Mouse (Mus musculus) embryonic stem cell, embryonic (primary cell): ENCODE measurements around the gene Ano1.

Source experiments
- CTCF ChIA-PET, 4 experiments: fragments of 300-600 bp in 2 of 4; fragments of 350-600 bp in 2 of 4; sonication (Branson Sonifier 250); formaldehyde crosslinking; loops; one replicate each; lab custom pipeline; 2022; ENCODE audit warnings: inconsistent platforms in 2 of 4; lab: Charles Lee
- POLR2A ChIA-PET, 4 experiments: fragments of 300-600 bp in 2 of 4; fragments of 350-600 bp in 2 of 4; sonication (Branson Sonifier 250); formaldehyde crosslinking; loops; one replicate each; lab custom pipeline; 2022; ENCODE audit warnings: antibody characterized with exemption in 4 of 4, inconsistent platforms in 1 of 4; lab: Charles Lee

Ano1 gene

DNA sequence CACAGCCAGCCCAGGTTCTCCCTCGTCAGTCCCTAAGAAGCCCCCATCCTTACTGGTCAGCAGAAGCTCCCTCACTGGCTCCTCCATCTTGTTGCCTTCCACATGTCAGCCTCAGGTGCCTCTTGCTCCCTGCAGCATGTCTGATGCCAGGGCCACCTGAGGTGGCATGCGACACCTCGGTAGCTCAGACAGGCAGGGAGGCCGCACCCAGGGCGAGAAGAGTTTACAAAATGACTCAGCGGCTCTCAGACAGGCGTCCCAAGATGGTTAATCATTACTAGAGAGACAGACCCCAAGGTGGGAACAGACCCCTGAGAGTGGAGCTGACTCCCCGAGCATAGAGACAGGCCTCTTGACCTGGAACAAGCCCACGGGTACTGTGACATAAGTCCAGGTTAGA lies at the start of gene Ano1:
Ano1 (minus strand) TSS at position 142 of the 400 bp plus-strand sequence.
- CTCF ChIA-PET = interaction anchor here in 1 of 4 experiments (0.6 kb wide), 1 partner anchor 113 kb away, joined by 10 read pairs; no protein-coding TSS in a partner anchor

DNA sequence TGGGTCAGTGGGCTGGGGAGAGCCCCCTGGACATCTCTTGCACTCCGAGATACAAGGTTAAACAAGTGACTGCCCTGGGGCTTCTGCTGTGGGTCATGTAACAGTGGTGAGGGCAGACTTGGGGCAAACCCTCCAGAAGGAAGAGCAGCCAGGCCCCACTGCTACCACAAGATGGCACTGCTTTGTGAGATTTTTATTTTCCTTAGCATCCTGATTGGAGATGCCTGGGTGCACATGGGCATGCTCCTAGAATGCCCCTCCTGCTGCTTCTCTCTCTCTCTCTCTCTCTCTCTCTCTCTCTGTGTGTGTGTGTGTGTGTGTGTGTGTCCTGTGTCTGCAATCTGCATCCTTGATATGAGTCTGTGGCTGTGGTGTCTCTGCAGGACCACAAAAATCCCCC lies 46.7 kb upstream of the Ano1 start:
- CTCF ChIA-PET = interaction anchor here (0.5 to 4.8 kb wide), 40 partner anchors 8 to 411 kb away, joined by 3 to 64 read pairs (median 4); partner anchors contain the start of genes Fgf15 (in 1 of the 4), Fgf3 (in 1 of the 4) and Fgf4 (in 1 of the 4)
- POLR2A ChIA-PET = interaction anchor here in 3 of 4 experiments (0.5 to 2.7 kb wide), 20 partner anchors 15 to 97 kb away, joined by 3 to 24 read pairs (median 4); partner anchors contain the start of gene Fgf3 (in 1 of the 3)

More for the DNA sequence above, at the start of gene Ano1:
- POLR2A ChIA-PET = interaction anchor here in 1 of 4 experiments (1.9 kb wide), 1 partner anchor 20 kb away, joined by 4 read pairs; no protein-coding TSS in a partner anchor

DNA sequence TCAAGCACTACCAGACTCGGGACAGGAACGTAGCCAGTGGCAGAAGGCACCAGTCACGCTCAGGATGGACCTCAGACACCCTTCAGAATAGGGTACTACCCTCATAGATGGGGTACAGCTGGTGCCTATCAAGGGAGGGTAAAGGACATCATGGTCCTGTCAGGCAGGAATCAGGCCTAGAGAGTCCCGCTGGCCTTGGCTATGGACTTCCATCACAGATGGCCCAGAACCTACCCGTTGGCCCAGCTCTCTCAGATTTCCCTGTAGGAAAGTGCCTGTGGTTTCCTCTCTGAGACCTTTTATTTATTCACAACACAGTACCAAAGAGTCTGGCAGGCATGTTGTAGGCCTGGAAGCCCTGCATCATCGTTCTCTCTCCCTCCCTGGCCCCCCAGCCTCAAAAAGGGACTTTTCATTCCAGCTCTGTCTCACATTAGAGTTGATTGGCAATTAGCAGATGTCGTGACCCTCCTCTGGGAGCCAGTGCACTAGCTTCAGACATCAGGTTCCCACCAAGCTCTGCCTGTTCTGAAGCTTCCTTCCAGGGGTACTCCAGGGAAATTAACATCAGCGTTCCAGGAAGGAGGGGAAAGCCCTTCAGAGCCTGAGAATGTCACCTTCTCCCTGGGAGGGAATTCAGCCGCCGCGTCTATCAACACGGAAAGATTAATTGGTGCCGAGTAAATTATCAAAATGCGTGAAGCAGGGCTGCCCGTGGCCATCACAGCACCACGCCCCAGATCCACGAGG lies 45.4 kb upstream of the Ano1 start:
- ChIA-PET CTCF (interaction anchor here (0.7 to 4.8 kb wide), 38 partner anchors 9 to 112 kb away, joined by 3 to 64 read pairs (median 6); partner anchors contain the start of genes Fgf15 (in 1 of the 4), Fgf3 (in 1 of the 4) and Fgf4 (in 1 of the 4)), POLR2A (interaction anchor here in 3 of 4 experiments (0.5 to 2.7 kb wide), 28 partner anchors 9 to 385 kb away, joined by 3 to 24 read pairs (median 4); partner anchors contain the start of gene Fgf3 (in 1 of the 3))

DNA sequence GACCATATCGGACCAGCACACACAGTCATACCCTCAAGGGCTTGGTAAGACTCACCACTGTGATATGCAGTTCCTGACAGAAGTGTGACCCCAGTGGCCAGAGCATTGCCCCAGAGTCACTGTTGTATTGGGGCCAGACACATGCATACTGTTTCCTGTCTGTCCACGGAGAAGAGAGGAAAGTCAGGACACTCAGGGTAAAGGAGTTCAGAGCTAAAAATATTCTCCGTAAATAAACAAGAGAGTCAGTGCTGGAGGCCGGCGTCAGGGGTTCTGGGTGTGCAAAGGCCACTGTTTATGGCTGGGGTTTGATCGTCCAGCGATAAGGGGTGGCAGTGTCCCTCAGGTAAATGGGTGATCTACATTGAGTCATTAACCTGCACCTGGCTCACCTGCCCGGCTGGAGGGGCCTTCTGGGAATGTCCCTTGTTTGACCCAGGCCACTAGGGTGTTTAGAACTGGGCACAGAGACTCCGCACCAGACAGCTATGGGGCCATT lies 44.3 kb upstream of the Ano1 start:
- CTCF ChIA-PET = interaction anchor here in 2 of 4 experiments (1.1 to 4.8 kb wide), 9 partner anchors 10 to 111 kb away, joined by 3 to 64 read pairs (median 17); partner anchors contain the start of genes Fgf15 (in 1 of the 2) and Fgf4 (in 1 of the 2)

DNA sequence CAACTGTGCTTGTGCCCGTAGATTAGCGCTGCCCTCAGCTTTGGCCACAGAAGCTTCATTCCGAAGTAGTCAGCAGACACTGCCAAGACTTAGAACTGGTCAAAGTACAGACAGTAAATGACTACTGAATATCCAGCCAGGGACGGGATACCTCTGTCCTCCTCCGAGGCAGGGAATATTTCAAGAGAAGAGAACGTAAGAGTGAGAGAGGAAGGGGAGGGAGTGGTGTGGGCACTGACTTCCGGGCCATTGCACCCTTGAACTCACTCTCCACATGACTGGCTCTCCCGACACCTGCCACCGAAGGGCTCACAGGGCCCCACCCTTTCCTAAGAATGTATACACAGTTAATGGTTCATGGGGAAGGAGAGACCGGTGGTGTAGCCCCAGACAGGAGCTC lies 41.5 kb upstream of the Ano1 start:
- POLR2A ChIA-PET = interaction anchor here in 3 of 4 experiments (0.5 to 1.7 kb wide), 13 partner anchors 30 to 109 kb away, joined by 3 to 9 read pairs (median 4); no protein-coding TSS in a partner anchor
- CTCF ChIA-PET = interaction anchor here in 3 of 4 experiments (0.5 to 5.6 kb wide), 16 partner anchors 9 to 210 kb away, joined by 3 to 45 read pairs (median 4); partner anchors contain the start of gene LTO1 (in 1 of the 3)

More for the DNA sequence above, 44.3 kb upstream of the Ano1 start:
- POLR2A ChIA-PET = interaction anchor here in 3 of 4 experiments (0.5 to 2.7 kb wide), 10 partner anchors 10 to 114 kb away, joined by 3 to 24 read pairs (median 6); no protein-coding TSS in a partner anchor

DNA sequence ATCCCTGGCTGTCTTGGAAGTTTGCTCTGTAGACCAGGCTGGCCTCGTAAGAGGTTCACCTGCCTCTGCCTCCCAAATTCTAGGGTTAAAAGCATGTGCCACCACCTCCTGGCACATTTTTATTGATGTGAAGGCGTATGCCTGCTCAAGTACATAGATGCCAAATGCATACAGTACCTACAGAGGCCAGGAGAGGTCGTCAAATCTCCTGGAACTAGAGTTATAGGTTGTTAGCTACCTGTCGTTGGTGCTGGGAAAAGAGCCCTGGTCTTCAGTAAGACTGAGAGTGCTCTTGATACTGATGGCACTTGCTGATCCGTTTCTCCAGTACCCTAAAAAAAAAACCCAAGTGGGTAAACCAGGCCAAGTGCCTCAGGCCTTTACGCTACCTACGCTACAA lies 39.7 kb upstream of the Ano1 start:
- CTCF ChIA-PET = interaction anchor here (0.5 to 5.6 kb wide), 26 partner anchors 10 to 140 kb away, joined by 3 to 45 read pairs (median 4); partner anchors contain the start of genes Fgf3 (in 2 of the 4), Fgf15 (in 1 of the 4), Fgf4 (in 1 of the 4) and LTO1 (in 1 of the 4)
- POLR2A ChIA-PET = interaction anchor here in 2 of 4 experiments (0.6 to 1.6 kb wide), 9 partner anchors 16 to 194 kb away, joined by 3 to 8 read pairs (median 3); no protein-coding TSS in a partner anchor

DNA sequence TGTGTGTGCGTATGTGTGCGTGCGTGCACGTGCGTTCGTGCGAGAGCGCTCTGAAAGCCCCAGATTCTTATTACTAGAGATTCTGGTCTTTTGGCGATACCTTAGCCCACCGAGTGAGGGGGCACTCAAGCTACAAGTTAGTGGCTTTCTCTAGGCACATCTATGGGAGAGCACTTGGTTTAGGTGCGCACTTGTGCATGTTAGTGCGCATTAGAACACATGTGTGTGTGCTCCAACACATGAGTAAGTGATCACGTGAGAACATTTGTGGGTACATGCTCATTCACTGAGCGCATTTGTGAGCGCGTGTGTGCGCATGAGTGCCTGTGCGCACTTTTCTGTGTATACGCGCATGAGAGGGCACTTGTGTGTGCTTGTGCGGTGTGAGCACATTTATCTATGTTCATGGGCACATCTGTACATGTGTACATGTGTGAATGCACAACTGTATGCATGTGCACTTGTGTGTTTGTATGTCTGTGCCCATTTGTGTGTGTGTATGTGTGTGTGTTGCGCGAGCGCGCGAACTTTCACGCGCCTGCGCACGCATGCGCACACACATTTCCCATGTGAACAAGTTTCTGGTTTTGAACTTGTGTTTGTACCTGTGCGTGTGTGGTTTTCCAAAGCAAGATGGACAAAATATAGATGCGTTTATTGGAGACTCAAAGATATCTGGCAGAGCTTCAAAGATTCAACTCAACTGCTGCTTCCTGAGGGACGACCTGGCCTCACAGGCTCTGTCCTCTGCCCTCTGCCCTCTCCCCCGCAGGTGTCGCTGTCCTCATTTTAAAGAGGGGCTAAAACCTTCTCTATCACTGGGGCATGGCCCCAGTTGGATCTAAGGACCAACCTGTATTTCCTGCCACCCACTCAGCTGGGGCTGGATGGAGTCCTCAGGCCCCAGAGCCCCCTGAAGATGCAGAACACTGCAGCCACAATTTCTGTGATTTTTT lies 38.1 kb upstream of the Ano1 start:
- ChIA-PET CTCF (interaction anchor here (0.5 to 5.6 kb wide), 55 partner anchors 8 to 359 kb away, joined by 3 to 45 read pairs (median 4); partner anchors contain the start of genes Fgf15 (in 1 of the 4), Fgf3 (in 1 of the 4) and LTO1 (in 1 of the 4)), POLR2A (interaction anchor here in 3 of 4 experiments (0.8 to 1.4 kb wide), 11 partner anchors 9 to 119 kb away, joined by 3 to 4 read pairs (median 3); partner anchors contain the start of gene Fgf15 (in 1 of the 3))

DNA sequence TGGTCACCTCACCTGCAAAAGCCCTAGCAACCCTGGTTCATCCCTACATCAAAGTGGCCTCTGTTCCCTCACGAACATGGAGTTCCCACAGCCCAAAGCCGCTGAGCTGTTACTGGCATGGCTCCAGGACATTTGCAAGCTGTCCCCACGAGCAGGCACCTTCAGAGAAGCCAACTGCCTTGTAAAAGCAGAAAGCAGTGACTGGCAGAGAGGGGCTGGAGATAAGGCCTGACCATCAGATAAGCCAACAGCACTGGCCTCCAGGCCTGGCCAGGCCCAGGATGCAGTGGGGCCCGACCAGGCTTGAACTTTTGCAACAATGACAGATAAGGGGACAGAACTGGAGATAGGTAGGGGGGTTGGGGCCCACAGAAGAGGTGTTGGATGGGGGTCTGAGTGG lies 36.9 kb upstream of the Ano1 start:
- CTCF ChIA-PET = interaction anchor here (0.6 to 5.6 kb wide), 19 partner anchors 7 to 201 kb away, joined by 3 to 45 read pairs (median 7); partner anchors contain the start of gene Fgf15 (in 1 of the 4)

DNA sequence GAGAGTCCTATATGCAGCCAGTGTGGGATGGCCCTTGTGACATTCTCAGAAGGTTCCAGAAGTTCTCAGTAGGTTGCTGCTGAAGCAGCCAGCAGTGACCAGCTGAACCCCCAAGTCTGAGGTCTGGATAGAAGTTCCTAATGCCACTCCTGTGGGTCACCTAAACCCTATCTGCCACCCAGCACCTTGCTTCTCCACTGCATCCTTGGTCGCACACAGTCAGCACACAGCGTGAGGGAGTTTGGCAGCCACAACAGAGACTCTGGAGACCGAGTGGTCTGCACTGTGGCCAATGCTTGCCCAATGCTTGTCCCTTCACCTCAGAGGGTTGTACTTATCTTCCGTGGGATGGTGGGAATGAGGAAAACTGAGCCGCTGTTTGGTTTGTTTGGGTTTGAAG lies 35.7 kb upstream of the Ano1 start:
- POLR2A ChIA-PET = interaction anchor here in 1 of 4 experiments (1.2 kb wide), 1 partner anchor 101 kb away, joined by 3 read pairs; no protein-coding TSS in a partner anchor

More for the DNA sequence above, 36.9 kb upstream of the Ano1 start:
- POLR2A ChIA-PET = interaction anchor here in 3 of 4 experiments (1.2 to 1.4 kb wide), 3 partner anchors 24 to 101 kb away, joined by 3 read pairs; no protein-coding TSS in a partner anchor

DNA sequence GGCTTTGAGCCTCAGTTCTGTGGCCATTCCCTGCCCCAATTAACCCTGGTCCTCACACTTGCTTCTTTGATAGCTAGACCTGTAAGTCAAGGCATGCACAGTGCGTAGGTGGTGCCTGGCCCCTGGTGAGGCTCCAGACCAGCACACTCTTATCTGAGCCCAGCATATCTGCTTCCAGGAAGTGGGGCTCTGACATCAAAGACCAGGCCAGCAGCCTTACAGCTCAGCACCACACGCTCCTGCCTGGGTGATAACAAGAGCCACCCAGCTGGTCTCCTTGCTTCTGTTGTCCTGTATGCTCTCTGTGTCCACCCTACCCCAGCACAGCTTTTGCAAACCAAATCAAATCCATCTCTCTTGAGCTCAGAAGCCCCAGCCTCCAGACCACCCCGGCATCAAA lies 34.8 kb upstream of the Ano1 start:
- CTCF ChIA-PET = interaction anchor here in 3 of 4 experiments (0.6 to 1.6 kb wide), 7 partner anchors 11 to 122 kb away, joined by 3 to 6 read pairs (median 5); no protein-coding TSS in a partner anchor
- POLR2A ChIA-PET = interaction anchor here in 2 of 4 experiments (0.6 to 1.4 kb wide), 4 partner anchors 42 to 106 kb away, joined by 3 to 4 read pairs (median 4); no protein-coding TSS in a partner anchor

More for the DNA sequence above, 35.7 kb upstream of the Ano1 start:
- CTCF ChIA-PET = interaction anchor here in 2 of 4 experiments (1.3 to 1.4 kb wide), 2 partner anchors 101 to 121 kb away, joined by 4 read pairs; no protein-coding TSS in a partner anchor

DNA sequence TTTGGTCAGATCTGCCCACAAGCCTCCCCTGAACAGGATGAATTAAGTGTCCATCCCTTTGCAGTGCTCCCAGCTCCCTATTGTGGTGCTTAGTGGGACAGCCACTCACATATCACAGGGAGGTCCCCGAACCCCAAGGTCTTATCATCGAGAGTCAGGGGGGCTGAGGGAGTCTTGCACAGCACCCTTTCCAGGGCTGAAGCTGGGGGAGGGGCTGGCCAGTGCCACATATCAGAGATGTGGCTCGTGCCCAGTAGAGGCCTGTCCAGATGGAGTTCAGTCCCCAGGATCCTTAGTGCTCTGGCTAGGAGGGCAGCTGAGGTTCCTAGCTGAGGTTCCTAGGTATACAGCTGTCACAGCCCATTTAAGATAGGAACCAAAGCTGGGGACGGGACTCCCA lies 32.4 kb upstream of the Ano1 start:
- ChIA-PET POLR2A (interaction anchor here in 3 of 4 experiments (0.9 to 1.1 kb wide), 3 partner anchors 14 to 123 kb away, joined by 3 to 4 read pairs (median 3); no protein-coding TSS in a partner anchor), CTCF (interaction anchor here in 3 of 4 experiments (0.6 to 6.4 kb wide), 10 partner anchors 8 to 123 kb away, joined by 3 to 36 read pairs (median 4); no protein-coding TSS in a partner anchor)

DNA sequence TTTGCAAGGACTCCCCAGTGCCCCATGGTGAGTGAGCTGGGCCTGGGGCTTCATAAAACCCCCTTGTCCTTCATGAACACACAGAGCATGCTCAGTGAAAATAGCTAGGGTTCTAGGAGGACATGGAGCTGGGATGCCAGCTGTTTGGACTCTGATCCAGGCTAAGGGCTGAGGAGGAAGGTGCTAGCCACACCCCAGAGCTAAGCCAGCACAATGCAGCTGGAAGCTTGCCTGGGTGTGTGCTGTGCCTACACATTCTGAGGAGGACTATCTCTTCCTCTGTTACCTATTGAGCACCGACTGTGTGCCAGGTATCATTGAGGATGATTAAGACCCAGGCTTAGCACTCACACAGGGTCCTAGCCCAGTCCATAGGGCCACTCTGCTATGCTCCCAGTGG lies 30.6 kb upstream of the Ano1 start:
- POLR2A ChIA-PET = interaction anchor here in 2 of 4 experiments (0.6 to 1.6 kb wide), 4 partner anchors 25 to 318 kb away, joined by 3 to 4 read pairs (median 3); no protein-coding TSS in a partner anchor

DNA sequence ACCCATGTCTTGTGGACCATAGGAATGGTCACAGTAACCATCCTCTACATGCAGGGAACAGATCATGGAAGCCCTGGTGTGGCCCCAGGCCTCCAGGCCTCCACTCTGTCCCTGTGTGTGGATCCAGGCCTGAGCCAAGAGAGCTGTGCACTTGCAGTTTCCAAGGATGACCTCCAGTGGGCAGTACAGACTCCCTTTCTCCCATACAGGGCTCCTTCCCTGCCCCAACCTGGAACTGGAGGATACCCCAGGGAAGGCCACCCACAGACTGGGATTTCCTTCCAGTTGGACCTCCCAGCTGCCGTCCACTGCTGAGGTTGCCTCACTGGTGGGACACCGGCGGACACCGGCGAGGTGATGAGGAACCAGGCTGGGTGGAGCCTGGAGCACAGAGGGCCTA lies 29.6 kb upstream of the Ano1 start:
- CTCF ChIA-PET = interaction anchor here (0.5 to 6.4 kb wide), 54 partner anchors 8 to 513 kb away, joined by 3 to 36 read pairs (median 4); partner anchors contain the start of genes Fadd (in 2 of the 4), Fgf15 (in 2 of the 4) and Fgf3 (in 2 of the 4)
- POLR2A ChIA-PET = interaction anchor here in 3 of 4 experiments (1.0 to 1.5 kb wide), 7 partner anchors 8 to 126 kb away, joined by 3 to 8 read pairs (median 4); no protein-coding TSS in a partner anchor

More for the DNA sequence above, 30.6 kb upstream of the Ano1 start:
- CTCF ChIA-PET = interaction anchor here in 3 of 4 experiments (0.5 to 6.4 kb wide), 19 partner anchors 15 to 311 kb away, joined by 3 to 36 read pairs (median 5); partner anchors contain the start of genes Fgf15 (in 2 of the 3) and Fadd (in 1 of the 3)

DNA sequence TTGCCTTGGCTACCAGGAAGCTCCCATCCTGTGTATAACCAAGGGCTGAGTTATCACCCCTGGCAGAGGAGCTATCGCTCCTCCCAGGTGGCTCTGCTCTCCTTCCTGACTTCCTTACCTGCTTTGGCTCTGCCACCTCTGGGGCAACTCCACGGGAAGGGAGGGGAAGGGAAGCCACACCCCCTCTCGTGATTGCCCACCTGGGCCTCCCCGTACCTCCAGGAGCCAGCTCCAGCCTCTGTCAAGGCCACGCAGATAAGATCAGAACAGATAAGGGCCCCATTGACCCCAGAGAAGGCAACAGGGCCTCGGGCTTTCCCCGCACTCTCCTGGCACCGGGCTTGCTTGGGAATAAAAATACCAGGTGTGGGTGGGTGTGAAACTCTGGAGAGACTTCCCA lies 28.4 kb upstream of the Ano1 start:
- POLR2A ChIA-PET = interaction anchor here in 3 of 4 experiments (0.8 to 1.5 kb wide), 3 partner anchors 18 to 127 kb away, joined by 3 read pairs; no protein-coding TSS in a partner anchor
- CTCF ChIA-PET = interaction anchor here in 2 of 4 experiments (0.7 to 6.4 kb wide), 11 partner anchors 9 to 353 kb away, joined by 3 to 36 read pairs (median 4); partner anchors contain the start of gene Fgf15 (in 1 of the 2)

DNA sequence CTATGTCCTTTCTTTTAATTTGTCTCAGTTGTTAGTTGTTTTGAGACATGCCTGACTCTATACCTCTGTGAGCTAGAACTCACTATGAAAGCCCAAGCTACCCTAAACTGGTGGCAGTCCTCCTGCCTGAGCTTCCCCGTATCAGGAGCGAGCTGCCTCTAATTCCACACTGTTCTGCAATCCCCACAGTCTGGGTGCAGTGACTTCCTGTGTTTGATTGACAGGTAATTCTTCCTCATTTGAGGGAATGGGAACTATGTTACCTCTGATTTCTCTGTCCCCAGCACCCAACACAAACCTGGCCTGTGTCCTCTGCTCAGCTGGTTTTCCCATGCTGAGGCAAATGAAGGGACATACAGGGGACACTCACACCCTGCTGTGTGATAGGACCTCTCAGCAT lies 27.9 kb upstream of the Ano1 start:
- CTCF ChIA-PET = interaction anchor here in 2 of 4 experiments (0.7 to 6.4 kb wide), 10 partner anchors 10 to 352 kb away, joined by 3 to 30 read pairs (median 4); no protein-coding TSS in a partner anchor

More for the DNA sequence above, 27.9 kb upstream of the Ano1 start:
- POLR2A ChIA-PET = interaction anchor here in 1 of 4 experiments (0.8 kb wide), 1 partner anchor 127 kb away, joined by 3 read pairs; no protein-coding TSS in a partner anchor
